Mouse (Mus musculus) brain, embryonic 14.5 days (tissue): ENCODE measurements around the gene Cyp26b1.
A peak's percentile ranks its signal among the peaks of the same experiment; 100 is the strongest.

Experiments
- CTCF ChIP-seq: fragments of 200-500 bp; IDR thresholded peaks from 2 replicates; pipeline ENCODE4 v1.5.1; 2012; ENCODE audit warnings: inconsistent platforms, mild to moderate bottlenecking, moderate library complexity, borderline replicate concordance; ENCODE audit not compliant: insufficient read depth, insufficient read length; ENCODE audit errors: extremely low read depth
- POLR2A ChIP-seq: fragments of 200-500 bp; IDR thresholded peaks from 2 replicates; pipeline ENCODE4 v1.6.1; 2012; ENCODE audit warnings: mild to moderate bottlenecking, inconsistent platforms, borderline replicate concordance; ENCODE audit not compliant: poor library complexity, insufficient read depth, insufficient read length, severe bottlenecking; ENCODE audit errors: extremely low read depth

DNA sequence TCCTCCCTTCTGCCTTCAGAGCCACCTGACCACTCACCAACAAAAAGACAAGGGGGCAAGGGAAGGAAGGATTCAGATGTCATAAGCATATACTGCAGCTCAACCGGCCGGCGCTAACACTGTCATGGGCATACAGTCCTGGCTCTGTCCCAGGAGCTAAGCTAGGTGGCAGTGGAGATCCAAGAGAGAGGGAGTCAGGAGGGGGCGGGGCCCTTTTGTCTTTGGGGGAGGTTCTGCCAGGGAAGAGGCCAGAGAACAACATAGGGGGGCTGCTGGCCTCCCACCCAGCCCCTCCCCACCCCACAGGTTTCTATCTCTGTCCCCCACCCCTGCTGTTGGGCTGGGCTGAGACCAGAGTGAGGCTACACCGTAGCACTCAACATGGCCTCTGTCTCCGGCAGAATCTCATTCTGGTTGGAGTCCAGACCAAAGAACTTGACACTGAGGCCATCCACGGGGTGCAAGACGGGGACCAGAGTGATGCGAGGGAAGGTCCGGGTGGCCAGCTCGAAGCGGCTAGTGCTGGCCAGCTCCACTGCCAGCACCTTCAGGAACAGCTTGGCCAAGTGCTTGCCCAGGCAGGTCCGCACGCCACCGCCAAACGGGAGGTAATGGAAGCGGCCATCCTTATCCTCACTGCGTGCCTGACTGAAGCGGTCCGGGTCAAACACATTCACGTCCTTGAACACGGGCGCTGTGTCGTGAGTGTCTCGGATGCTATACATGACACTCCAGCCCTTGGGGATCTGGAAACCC lies 19.6 kb downstream of the Cyp26b1 start:
- TF ChIP-seq CTCF, result peak; percentile 45; the same call in 1 of the 2 replicates
- no peak for TF ChIP-seq POLR2A
